In the genomic region with DNA sequence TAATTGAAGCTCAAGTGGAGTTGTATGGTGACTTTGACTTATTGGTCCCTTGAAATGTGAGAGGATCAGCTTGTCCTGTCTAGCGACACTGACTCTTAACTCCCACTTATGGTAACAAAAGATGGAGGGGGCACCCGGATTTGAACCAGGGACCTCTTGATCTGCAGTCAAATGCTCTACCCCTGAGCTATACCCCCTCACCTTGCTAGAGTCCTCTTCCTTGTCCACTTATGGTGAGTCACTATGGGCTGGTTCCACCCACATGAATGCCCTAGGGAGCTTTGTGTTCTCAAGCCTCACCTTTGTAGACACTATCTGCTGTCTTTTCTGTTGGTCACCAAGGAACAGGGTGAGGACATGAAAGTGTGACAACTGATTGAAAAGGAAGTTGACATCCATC, we compare ENCODE assay signal across 30 mouse cellular contexts. TPM values are rescaled to one million over a fixed set of nuclear protein-coding genes. Genes with fewer than 3 reads are reported as not detected.
A peak's percentile ranks its signal among the peaks of the same experiment; 100 is the strongest.
DNase-seq lines count a peak whose midpoint lies in the region; ATAC-seq and TF ChIP-seq lines count a peak whose summit lies in the region.
"Had no signal": no experiment of that assay in that cellular context is flagged by ENCODE, and none has a peak within 500 bp of the region (broad histone marks: within the 10 kb centered on the region; RNA-seq: fewer than 3 reads in every experiment).

No protein-coding gene starts in this region.

- TF ChIP-seq RAD21 in CH12.LX (IDR thresholded peaks at IDR 0.05; ENCODE audit: low read depth, low read length) = no peak

- dilution Hi-C loops in CH12.LX (cut with MboI; ENCODE audit: extremely low pct_ligation_motif_present, extremely low pct_unique_long_range_greater_than_20kb, low sequenced_read_pairs) = no loop called here

- no peak overlapping the region for H3K27ac ChIP-seq in CH12.LX (ENCODE audit: insufficient read depth, low read depth)
- H3K27ac ChIP-seq in intestine, postnatal 0 days (ENCODE audit: low read depth, low read length) = no peak overlapping the region
- no peak overlapping the region for H3K27ac ChIP-seq in forebrain, embryonic 14.5 days (ENCODE audit: low read depth, low read length)
- no peak overlapping the region for H3K27ac ChIP-seq in cerebellum, adult 2 months (ENCODE audit: insufficient read depth, low read length)
- H3K27ac ChIP-seq: forebrain, embryonic 13.5 days; heart, embryonic 13.5 days; hindbrain, embryonic 13.5 days; kidney, postnatal 0 days; layer of hippocampus, adult 2 months; limb, embryonic 15.5 days; neural tube, embryonic 15.5 days had no signal

- TF ChIP-seq CTCF in CH12.LX (conservative IDR thresholded peaks at IDR 0.05 in 1 of 2, IDR thresholded peaks at IDR 0.05 in 1 of 2; ENCODE audit: low read depth in 2 of 2, low read length in 2 of 2) = no peak
- no peak for TF ChIP-seq CTCF in intestine, postnatal 0 days (IDR thresholded peaks at IDR 0.05; ENCODE audit: low read depth)
- no peak for TF ChIP-seq CTCF in cerebellum, adult 2 months (IDR thresholded peaks at IDR 0.05; ENCODE audit: borderline replicate concordance, insufficient read depth, low read depth, low read length)

- H3K36me3 ChIP-seq in CH12.LX (replicated peaks in 1 of 2; ENCODE audit: control insufficient read depth in 1 of 2, insufficient read depth in 1 of 2, low read length in 1 of 2) = peaks cover 0 to 13% of the 10 kb centered on the region in 2 experiments
- peaks cover 2% of the 10 kb centered on the region; the same call in 1 of the 2 replicates for H3K36me3 ChIP-seq in intestine, postnatal 0 days (ENCODE audit: control insufficient read depth, insufficient read depth)
- H3K36me3 ChIP-seq in forebrain, embryonic 14.5 days (ENCODE audit: control insufficient read depth, insufficient read depth, low read length) = peaks cover 2% of the 10 kb centered on the region; the same call in 1 of the 2 replicates
- H3K36me3 ChIP-seq: limb, embryonic 15.5 days; neural tube, embryonic 15.5 days had no signal

- no peak overlapping the region for H3K4me2 ChIP-seq in CH12.LX (ENCODE audit: insufficient read depth, low read depth, poor library complexity, severe bottlenecking)
- H3K4me2 ChIP-seq in intestine, postnatal 0 days (replicated peaks; ENCODE audit: low read depth) = no peak overlapping the region
- no peak overlapping the region for H3K4me2 ChIP-seq in forebrain, embryonic 14.5 days (ENCODE audit: low read length)
- H3K4me2 ChIP-seq: forebrain, embryonic 13.5 days; heart, embryonic 13.5 days; hindbrain, embryonic 13.5 days; limb, embryonic 15.5 days; neural tube, embryonic 15.5 days had no signal

- H3K79me2 ChIP-seq in CH12.LX (replicated peaks; ENCODE audit: control insufficient read depth, extremely low read depth, insufficient read depth, poor library complexity, severe bottlenecking) = peaks cover 16% of the 10 kb centered on the region

- in situ Hi-C loops in CH12.LX (cut with MboI; ENCODE audit: low pct_ligation_motif_present, low pct_unique_long_range_greater_than_20kb, low sequenced_read_pairs) = no loop called here

- ATAC-seq in intestine, postnatal 0 days = peak; percentile 35; the same call in 1 of the 2 replicates
- no peak for ATAC-seq in forebrain, embryonic 14.5 days
- ATAC-seq: activated CD4-positive, CD25-positive, alpha-beta regulatory T cell, adult 4 months; forebrain, embryonic 13.5 days; liver, postnatal 0 days; Patski had no signal

- peak; percentile 41; the same call in 1 of the 2 replicates for TF ChIP-seq POLR2A in CH12.LX (IDR thresholded peaks at IDR 0.05; ENCODE audit: low read depth, low read length)
- TF ChIP-seq POLR2A in cerebellum, adult 2 months (IDR thresholded peaks at IDR 0.05; ENCODE audit: borderline replicate concordance, insufficient read depth, low read length) = no peak

- no peak overlapping the region for H3K4me3 ChIP-seq in CH12.LX (replicated peaks in 1 of 3; ENCODE audit: low read depth in 2 of 3, low read length in 2 of 3, poor library complexity in 1 of 3)
- no peak overlapping the region for H3K4me3 ChIP-seq in intestine, postnatal 0 days (ENCODE audit: low read depth, low read length)
- no peak overlapping the region for H3K4me3 ChIP-seq in forebrain, embryonic 14.5 days (ENCODE audit: low read depth, low read length)
- no peak overlapping the region for H3K4me3 ChIP-seq in cerebellum, adult 2 months (replicated peaks; ENCODE audit: insufficient read depth, low read depth, low read length)
- H3K4me3 ChIP-seq: forebrain, embryonic 13.5 days; heart, embryonic 13.5 days; hindbrain, embryonic 13.5 days; layer of hippocampus, adult 2 months; limb, embryonic 15.5 days; neural tube, embryonic 15.5 days had no signal

- no peaks in the 10 kb centered on the region for H3K9me3 ChIP-seq in CH12.LX (replicated peaks; ENCODE audit: low read length)
- no peaks in the 10 kb centered on the region for H3K9me3 ChIP-seq in intestine, postnatal 0 days (ENCODE audit: control insufficient read depth)
- H3K9me3 ChIP-seq in forebrain, embryonic 14.5 days (replicated peaks; ENCODE audit: control insufficient read depth, low read length) = no peaks in the 10 kb centered on the region
- H3K9me3 ChIP-seq: forebrain, embryonic 13.5 days; heart, embryonic 13.5 days; hindbrain, embryonic 13.5 days; limb, embryonic 15.5 days; neural tube, embryonic 15.5 days had no signal

- H3K27me3 ChIP-seq in CH12.LX (replicated peaks) = no peaks in the 10 kb centered on the region
- no peaks in the 10 kb centered on the region for H3K27me3 ChIP-seq in intestine, postnatal 0 days (replicated peaks; ENCODE audit: control insufficient read depth, insufficient read depth, low read length)
- H3K27me3 ChIP-seq in forebrain, embryonic 14.5 days (replicated peaks; ENCODE audit: control insufficient read depth, insufficient read depth, low read length) = no peaks in the 10 kb centered on the region
- no peaks in the 10 kb centered on the region for H3K27me3 ChIP-seq in cerebellum, adult 2 months (ENCODE audit: control insufficient read depth, insufficient read depth, low read length)
- H3K27me3 ChIP-seq: forebrain, embryonic 13.5 days; heart, embryonic 13.5 days; hindbrain, embryonic 13.5 days; limb, embryonic 15.5 days; neural tube, embryonic 15.5 days; Patski had no signal

- H3K4me1 ChIP-seq in CH12.LX (ENCODE audit: control insufficient read depth in 1 of 2, insufficient read depth in 2 of 2) = peaks cover 9 to 11% of the 10 kb centered on the region in 2 experiments
- no peaks in the 10 kb centered on the region for H3K4me1 ChIP-seq in intestine, postnatal 0 days (replicated peaks; ENCODE audit: control insufficient read depth, insufficient read depth, low read length)
- H3K4me1 ChIP-seq in forebrain, embryonic 14.5 days (ENCODE audit: control insufficient read depth, insufficient read depth, low read length) = peaks cover 9% of the 10 kb centered on the region
- peaks cover 8% of the 10 kb centered on the region; the same call in 1 of the 2 replicates for H3K4me1 ChIP-seq in cerebellum, adult 2 months (ENCODE audit: control insufficient read depth, insufficient read depth, low read length)

- WGBS in intestine, postnatal 0 days = 26% methylated on average over 2 of the region's 2 CpGs
- 36% methylated on average over 2 of the region's 2 CpGs for WGBS in forebrain, embryonic 14.5 days
- 36% methylated on average over 2 of the region's 2 CpGs for WGBS in cerebellum, adult 2 months

- peak; percentile 19 for DNase-seq in gastrocnemius, adult 18-20 months (ENCODE audit: low spot score)
- DNase-seq in gastrocnemius, postnatal 4 days (ENCODE audit: low spot score in 2 of 2) = no peak
- peak; percentile 77 for DNase-seq in CH12.LX (ENCODE audit: extremely low read depth)
- peak; percentile 72 for DNase-seq in urinary bladder, postnatal 14 days (ENCODE audit: low spot score)
- DNase-seq in forebrain, embryonic 14.5 days (ENCODE audit: low spot score) = no peak
- DNase-seq in frontal cortex, adult 2 months (ENCODE audit: extremely low spot score in 1 of 2, low spot score in 1 of 2) = no peak
- no peak for DNase-seq in cerebellum, adult 2 months
- DNase-seq: cerebellum, adult 8-10 months; gastrocnemius, postnatal 10 days; heart, adult 18-20 months; kidney, adult 11 months; layer of hippocampus, postnatal 36 days; liver, postnatal 0 days; lung, postnatal 10 days; midbrain, embryonic 14.5 days; thymus, postnatal 36 days had no signal

- H3K9ac ChIP-seq in CH12.LX (ENCODE audit: insufficient read depth, low read depth) = no peak overlapping the region
- H3K9ac ChIP-seq in intestine, postnatal 0 days (ENCODE audit: low read depth, low read length) = no peak overlapping the region
- H3K9ac ChIP-seq in forebrain, embryonic 14.5 days (ENCODE audit: low read length) = no peak overlapping the region
- H3K9ac ChIP-seq: forebrain, embryonic 13.5 days; heart, embryonic 13.5 days; hindbrain, embryonic 13.5 days; limb, embryonic 15.5 days; liver, postnatal 0 days; neural tube, embryonic 15.5 days had no signal

- no peak for TF ChIP-seq EP300 in CH12.LX (IDR thresholded peaks at IDR 0.05; ENCODE audit: low read length)

RNA-seq across cellular contexts. Expression of a gene that starts 3.3 kb away (rescaled TPM):
- total RNA-seq in gastrocnemius, adult 18-20 months (2021) = 1 to 10 TPM; 5.2 to 5.9 TPM
- 10 to 100 TPM; 13.4 to 13.5 TPM for total RNA-seq in gastrocnemius, postnatal 4 days (2021)
- total RNA-seq in CH12.LX (2012; rRNA removed) = 16.7 and 17.3 TPM in 2 replicates
- 19.3 and 19.6 TPM in 2 replicates for total RNA-seq in CH12.LX (2014; rRNA removed)
- polyA plus RNA-seq in CH12.LX (2012; ENCODE audit: insufficient read length, low read depth) = 21.5 and 21.7 TPM in 2 replicates
- 8.5 and 9.8 TPM in 2 replicates for polyA plus RNA-seq in intestine, postnatal 0 days (2015; fragmentation: Nextera tagmentation; extraction: Ambion mirVana)
- polyA plus RNA-seq in forebrain, embryonic 14.5 days (2014; fragmentation: Nextera tagmentation; extraction: Ambion mirVana) = 9.9 and 11.1 TPM in 2 replicates
- 18.0 and 19.0 TPM in 2 replicates for polyA plus RNA-seq in frontal cortex, adult 2 months (2012; rRNA removed)
- 17.2 and 17.7 TPM in 2 replicates for polyA plus RNA-seq in cerebellum, adult 2 months (2012; rRNA removed)

RNA-seq across cellular contexts. Expression of a gene that starts 6.0 kb away (rescaled TPM):
- not detected for total RNA-seq in gastrocnemius, adult 18-20 months (2021)
- total RNA-seq in gastrocnemius, postnatal 4 days (2021) = not detected
- total RNA-seq in CH12.LX (2012; rRNA removed) = 0.47 and 0.50 TPM in 2 replicates
- total RNA-seq in CH12.LX (2014; rRNA removed) = not detected in 2 replicates
- polyA plus RNA-seq in CH12.LX (2012; ENCODE audit: insufficient read length, low read depth) = 0.41 TPM in 1 of 2 replicates, not detected in the other
- not detected in 2 replicates for polyA plus RNA-seq in intestine, postnatal 0 days (2015; fragmentation: Nextera tagmentation; extraction: Ambion mirVana)
- polyA plus RNA-seq in forebrain, embryonic 14.5 days (2014; fragmentation: Nextera tagmentation; extraction: Ambion mirVana) = 0.50 TPM in 1 of 2 replicates, not detected in the other
- 0.34 and 0.78 TPM in 2 replicates for polyA plus RNA-seq in frontal cortex, adult 2 months (2012; rRNA removed)
- 0.80 and 0.81 TPM in 2 replicates for polyA plus RNA-seq in cerebellum, adult 2 months (2012; rRNA removed)
- total RNA-seq: gastrocnemius, postnatal 10 days; heart, adult 18-20 months; heart, postnatal 25 days; megakaryocyte, adult 5-6 weeks had no signal
- polyA plus RNA-seq: embryonic facial prominence, embryonic 11.5 days; heart, embryonic 13.5 days; kidney, postnatal 0 days; liver, postnatal 0 days; midbrain, embryonic 14.5 days; small intestine, adult 2 months had no signal

RNA-seq across cellular contexts. Expression of a gene that starts 12.5 kb away (rescaled TPM):
- total RNA-seq in gastrocnemius, adult 18-20 months (2021) = 100 to 1,000 TPM; 426 to 450 TPM
- total RNA-seq in gastrocnemius, postnatal 4 days (2021) = 100 to 1,000 TPM; 976 to 983 TPM
- total RNA-seq in CH12.LX (2012; rRNA removed) (2,073 and 2,338 TPM in 2 replicates), CH12.LX (2014; rRNA removed) (1,878 and 2,226 TPM in 2 replicates)
- polyA plus RNA-seq in CH12.LX (2012; ENCODE audit: insufficient read length, low read depth) = 1,387 and 2,564 TPM in 2 replicates
- polyA plus RNA-seq in intestine, postnatal 0 days (2015; fragmentation: Nextera tagmentation; extraction: Ambion mirVana) = 538 and 555 TPM in 2 replicates
- 348 and 451 TPM in 2 replicates for polyA plus RNA-seq in forebrain, embryonic 14.5 days (2014; fragmentation: Nextera tagmentation; extraction: Ambion mirVana)
- 342 and 345 TPM in 2 replicates for polyA plus RNA-seq in frontal cortex, adult 2 months (2012; rRNA removed)
- polyA plus RNA-seq in cerebellum, adult 2 months (2012; rRNA removed) = 234 and 281 TPM in 2 replicates

RNA-seq across cellular contexts. Expression of a gene that starts 25.2 kb away (rescaled TPM):
- total RNA-seq in gastrocnemius, adult 18-20 months (2021) = 10 to 100 TPM; 64.7 TPM
- 10 to 100 TPM; 62.7 to 64.2 TPM for total RNA-seq in gastrocnemius, postnatal 4 days (2021)
- total RNA-seq in CH12.LX (2012; rRNA removed) = 28.7 and 30.8 TPM in 2 replicates
- 20.3 and 23.3 TPM in 2 replicates for total RNA-seq in CH12.LX (2014; rRNA removed)
- 35.4 and 44.0 TPM in 2 replicates for polyA plus RNA-seq in CH12.LX (2012; ENCODE audit: insufficient read length, low read depth)
- 0.43 and 0.63 TPM in 2 replicates for polyA plus RNA-seq in intestine, postnatal 0 days (2015; fragmentation: Nextera tagmentation; extraction: Ambion mirVana)
- polyA plus RNA-seq in forebrain, embryonic 14.5 days (2014; fragmentation: Nextera tagmentation; extraction: Ambion mirVana) = 6.0 and 6.9 TPM in 2 replicates
- polyA plus RNA-seq in frontal cortex, adult 2 months (2012; rRNA removed) = 60.9 and 63.3 TPM in 2 replicates
- polyA plus RNA-seq in cerebellum, adult 2 months (2012; rRNA removed) = 47.4 and 49.5 TPM in 2 replicates

RNA-seq across cellular contexts. Expression of a gene that starts 29.1 kb away (rescaled TPM):
- total RNA-seq in gastrocnemius, adult 18-20 months (2021) = 10 to 100 TPM; 10.0 to 19.2 TPM
- 10 to 100 TPM; 82.0 to 99.0 TPM for total RNA-seq in gastrocnemius, postnatal 4 days (2021)
- total RNA-seq in CH12.LX (2012; rRNA removed) (16.8 and 18.6 TPM in 2 replicates), CH12.LX (2014; rRNA removed) (12.3 and 12.5 TPM in 2 replicates)
- 45.1 and 45.4 TPM in 2 replicates for polyA plus RNA-seq in CH12.LX (2012; ENCODE audit: insufficient read length, low read depth)
- polyA plus RNA-seq in intestine, postnatal 0 days (2015; fragmentation: Nextera tagmentation; extraction: Ambion mirVana) = 98.2 and 103 TPM in 2 replicates
- polyA plus RNA-seq in forebrain, embryonic 14.5 days (2014; fragmentation: Nextera tagmentation; extraction: Ambion mirVana) = 77.6 and 94.6 TPM in 2 replicates
- 108 and 111 TPM in 2 replicates for polyA plus RNA-seq in frontal cortex, adult 2 months (2012; rRNA removed)
- polyA plus RNA-seq in cerebellum, adult 2 months (2012; rRNA removed) = 74.9 and 78.5 TPM in 2 replicates

Comparison
In these comparisons a context has a peak if more than half of its experiments do, and no peak if none do; other contexts are left out.
1. DNase-seq: peak in gastrocnemius, adult 18-20 months (single experiment), CH12.LX (single experiment) and urinary bladder, postnatal 14 days (single experiment); none in gastrocnemius, postnatal 4 days (0 of 2), forebrain, embryonic 14.5 days (single experiment), frontal cortex, adult 2 months (0 of 2) and cerebellum, adult 2 months (0 of 2).